Mouse (Mus musculus) heart, embryonic 12.5 days (tissue): Measurements from ENCODE around the gene Pla2g7. TPM values are rescaled to one million over a fixed set of nuclear protein-coding genes. Genes with fewer than 3 reads are reported as not detected.

Source experiments
- ATAC-seq: fragments of 200-750 bp; cut with Nextera tagmentation; 2 replicates; pipeline ENCODE4 v1.8.0; 2017; ENCODE audit warnings: moderate TSS enrichment, moderate library complexity; ENCODE audit not compliant: insufficient number of reproducible peaks, low FRiP score
- H3K27ac ChIP-seq: fragments of 300-500 bp; sonication (generic); 2 replicates; pipeline ENCODE4 v1.5.1; 2016; ENCODE audit warnings: mild to moderate bottlenecking, moderate library complexity; ENCODE audit not compliant: poor library complexity, severe bottlenecking
- H3K27me3 ChIP-seq: fragments of 300-500 bp; sonication (generic); replicated peaks from 2 replicates; pipeline ENCODE4 v1.6.1; 2016; ENCODE audit warnings: mild to moderate bottlenecking, moderate library complexity
- H3K36me3 ChIP-seq: fragments of 300-500 bp; sonication (generic); 2 replicates; pipeline ENCODE4 v1.6.1; 2016; ENCODE audit warnings: mild to moderate bottlenecking, moderate library complexity
- H3K4me1 ChIP-seq: fragments of 300-500 bp; sonication (generic); replicated peaks from 2 replicates; pipeline ENCODE4 v1.6.1; 2016; ENCODE audit warnings: mild to moderate bottlenecking
- H3K4me2 ChIP-seq: fragments of 300-500 bp; sonication (generic); 2 replicates; pipeline ENCODE4 v1.6.1; 2016; ENCODE audit warnings: mild to moderate bottlenecking, moderate library complexity
- H3K4me3 ChIP-seq: fragments of 300-500 bp; sonication (generic); 2 replicates; pipeline ENCODE4 v1.5.1; 2016; ENCODE audit warnings: mild to moderate bottlenecking
- H3K9ac ChIP-seq: fragments of 300-500 bp; sonication (generic); 2 replicates; pipeline ENCODE4 v1.6.1; 2016; ENCODE audit warnings: mild to moderate bottlenecking, moderate library complexity
- H3K9me3 ChIP-seq: fragments of 300-500 bp; sonication (generic); replicated peaks from 2 replicates; pipeline ENCODE4 v1.6.1; 2016; ENCODE audit warnings: mild to moderate bottlenecking, moderate library complexity
- WGBS: fragments of 180-500 bp; shearing (Covaris S2); methylation state at CpG from one replicate; pipeline ENCODE4 v1.1.7; 2016; 5-methylcytosine and 5-hydroxymethylcytosine counted together
- polyA plus RNA-seq: library from polyadenylated mRNA; unstranded; fragments of >200 nt; fragmentation: Nextera tagmentation; extraction: Ambion mirVana; gene quantifications from 2 replicates; pipeline ENCODE4 v1.2.1, GENCODE M21; 2016

The Pla2g7 gene
- polyA plus RNA-seq, 1 experiment from 2014 or later: 13.1 TPM

- no peak overlapping the region for H3K9ac ChIP-seq
- no peak overlapping the region for H3K4me3 ChIP-seq
- no peaks in the 10 kb centered on the region for H3K27me3 ChIP-seq
- ATAC-seq: no peak
- no peaks in the 10 kb centered on the region for H3K9me3 ChIP-seq
- H3K36me3 ChIP-seq: peaks cover 15% of the 10 kb centered on the region
- no peak overlapping the region for H3K27ac ChIP-seq
- H3K4me1 ChIP-seq: peaks cover 20% of the 10 kb centered on the region
- WGBS: 75% methylated on average over 10 of the region's 10 CpGs
- H3K4me2 ChIP-seq: no peak overlapping the region
Observed at GRCm38 (mm10) chr17:43649641-43650436, 81.9 kb downstream of the Pla2g7 start.

- Histone ChIP-seq H3K36me3 (peaks cover 15% of the 10 kb centered on the region), H3K9ac (no peak overlapping the region), H3K4me2 (no peak overlapping the region), H3K4me3 (no peak overlapping the region), H3K9me3 (no peaks in the 10 kb centered on the region), H3K27me3 (no peaks in the 10 kb centered on the region), H3K4me1 (peaks cover 16% of the 10 kb centered on the region), H3K27ac (no peak overlapping the region)
- 63% methylated on average over 14 of the region's 14 CpGs for WGBS
- no peak for ATAC-seq
Observed at GRCm38 (mm10) chr17:43651314-43652046, 83.6 kb downstream of the Pla2g7 start.

Other genes starting within 250 kb of the Pla2g7 start
- gene Adgrf5, start 207.6 kb upstream of the Pla2g7 start, polyA plus RNA-seq: 21.1 and 23.9 TPM in 2 replicates
- not detected in 2 replicates for gene Mep1a, start 65.3 kb upstream of the Pla2g7 start, polyA plus RNA-seq
- not detected in 2 replicates for gene Ankrd66, start 24.5 kb upstream of the Pla2g7 start, polyA plus RNA-seq
- gene Tdrd6, start 62.2 kb downstream of the Pla2g7 start, polyA plus RNA-seq: 0.04 TPM in 1 of 2 replicates, not detected in the other
- gene Slc25a27, start 99.1 kb downstream of the Pla2g7 start, polyA plus RNA-seq: 13.5 and 16.1 TPM in 2 replicates
- 34.7 and 35.5 TPM in 2 replicates for gene Cyp39a1, start 99.3 kb downstream of the Pla2g7 start, polyA plus RNA-seq
- 44.1 and 44.3 TPM in 2 replicates for gene Rcan2, start 233.3 kb downstream of the Pla2g7 start, polyA plus RNA-seq